ENCODE assay signal across 7 mouse cellular contexts in genomic region chr5:135867637-135868593, GRCm38 (mm10). TPM values are rescaled to one million over a fixed set of nuclear protein-coding genes. Genes with fewer than 3 reads are reported as not detected.
DNase-seq lines count a peak whose midpoint lies in the region; ATAC-seq lines count a peak whose summit lies in the region.

No protein-coding gene starts in this region.

- peak overlapping the region; percentile 39 for H3K4me3 ChIP-seq in embryonic facial prominence, embryonic 11.5 days (ENCODE audit: low read depth, low read length)
- H3K4me3 ChIP-seq in heart, embryonic 13.5 days, result peak overlapping the region; percentile 60
- peak overlapping the region; percentile 46 for H3K4me3 ChIP-seq in limb, embryonic 15.5 days

- peak overlapping the region; percentile 86 for H3K4me2 ChIP-seq in embryonic facial prominence, embryonic 11.5 days (ENCODE audit: low read depth, low read length)
- H3K4me2 ChIP-seq in heart, embryonic 13.5 days, result peak overlapping the region; percentile 90
- H3K4me2 ChIP-seq in limb, embryonic 15.5 days, result peak overlapping the region; percentile 95

- H3K4me1 ChIP-seq in embryonic facial prominence, embryonic 11.5 days (ENCODE audit: control insufficient read depth, insufficient read depth, low read length), result 0 out of 2 replicates have a peak, but pooled peaks cover 4% of the 10 kb centered on the region
- peaks cover 15% of the 10 kb centered on the region for H3K4me1 ChIP-seq in heart, embryonic 13.5 days
- peaks cover 19% of the 10 kb centered on the region for H3K4me1 ChIP-seq in limb, embryonic 15.5 days

- intact Hi-C loops in left cerebral cortex, postnatal 36 days (cut with DNase I), result no loop called here
- intact Hi-C loops in left cerebral cortex, postnatal 14 days (cut with DNase I), result no loop called here

- peak overlapping the region; percentile 53 for H3K9ac ChIP-seq in embryonic facial prominence, embryonic 11.5 days (replicated peaks; ENCODE audit: low read length)
- H3K9ac ChIP-seq in heart, embryonic 13.5 days, result peak overlapping the region; percentile 79
- H3K9ac ChIP-seq in limb, embryonic 15.5 days, result peak overlapping the region; percentile 42

- no peaks in the 10 kb centered on the region for H3K36me3 ChIP-seq in embryonic facial prominence, embryonic 11.5 days (replicated peaks; ENCODE audit: control insufficient read depth, insufficient read depth, low read depth, low read length)
- H3K36me3 ChIP-seq in heart, embryonic 13.5 days, result no peaks in the 10 kb centered on the region
- H3K36me3 ChIP-seq in limb, embryonic 15.5 days, result no peaks in the 10 kb centered on the region

- DNase-seq in left cerebral cortex, postnatal 36 days (ENCODE audit: low spot score in 2 of 2), result peak; percentile 60 to 80
- no peak for DNase-seq in left cerebral cortex, postnatal 14 days (ENCODE audit: low spot score in 2 of 2)
- peak; percentile 23 for DNase-seq in embryonic facial prominence, embryonic 11.5 days (ENCODE audit: low spot score)
- DNase-seq in right cerebral cortex, postnatal 25 days, result peak; percentile 71
- no peak for DNase-seq in layer of hippocampus, postnatal 14 days (ENCODE audit: low spot score in 2 of 2)

- peaks cover 38% of the 10 kb centered on the region for H3K27me3 ChIP-seq in embryonic facial prominence, embryonic 11.5 days (ENCODE audit: control insufficient read depth, insufficient read depth, low read length)
- H3K27me3 ChIP-seq in heart, embryonic 13.5 days (replicated peaks), result peaks cover 93% of the 10 kb centered on the region
- H3K27me3 ChIP-seq in limb, embryonic 15.5 days, result peaks cover 81% of the 10 kb centered on the region

- no peak for ATAC-seq in embryonic facial prominence, embryonic 11.5 days (replicated peaks; ENCODE audit: insufficient number of reproducible peaks, low FRiP score, low TSS enrichment, low read depth)
- ATAC-seq in heart, embryonic 13.5 days (ENCODE audit: extremely low read depth, insufficient number of reproducible peaks, low FRiP score, low TSS enrichment), result 0 out of 2 replicates have a peak, but pooled peaks have one; percentile 10
- ATAC-seq in limb, embryonic 15.5 days (ENCODE audit: insufficient number of reproducible peaks, low FRiP score, low TSS enrichment, low read depth), result no peak

- WGBS in embryonic facial prominence, embryonic 11.5 days, result under 1% methylated on average over 76 of the region's 89 CpGs
- WGBS in heart, embryonic 13.5 days, result under 1% methylated on average over 86 of the region's 89 CpGs
- WGBS in limb, embryonic 15.5 days, result 2% methylated on average over 61 of the region's 89 CpGs

- no peaks in the 10 kb centered on the region for H3K9me3 ChIP-seq in embryonic facial prominence, embryonic 11.5 days (replicated peaks; ENCODE audit: control insufficient read depth, low read length)
- no peaks in the 10 kb centered on the region for H3K9me3 ChIP-seq in heart, embryonic 13.5 days
- no peaks in the 10 kb centered on the region for H3K9me3 ChIP-seq in limb, embryonic 15.5 days

- no peak overlapping the region for H3K27ac ChIP-seq in embryonic facial prominence, embryonic 11.5 days (replicated peaks; ENCODE audit: low read depth, low read length)
- no peak overlapping the region for H3K27ac ChIP-seq in heart, embryonic 13.5 days (replicated peaks)
- H3K27ac ChIP-seq in limb, embryonic 15.5 days, result no peak overlapping the region

RNA-seq across cellular contexts. Expression of gene Hspb1, which starts 19.8 kb away (rescaled TPM):
- total RNA-seq in left cerebral cortex, postnatal 36 days (2021), result 10 to 100 TPM; 11.6 to 24.2 TPM
- total RNA-seq in left cerebral cortex, postnatal 14 days (2021), result 1 to 10 TPM; 6.9 to 9.4 TPM
- 27.3 and 38.2 TPM in 2 replicates for polyA plus RNA-seq in embryonic facial prominence, embryonic 11.5 days (2014; fragmentation: Nextera tagmentation; extraction: Ambion mirVana)
- 863 and 944 TPM in 2 replicates for polyA plus RNA-seq in heart, embryonic 13.5 days (2015; fragmentation: Nextera tagmentation; extraction: Ambion mirVana)
- 1,190 and 1,326 TPM in 2 replicates for polyA plus RNA-seq in limb, embryonic 15.5 days (2015; fragmentation: Nextera tagmentation; extraction: Ambion mirVana)
- total RNA-seq in layer of hippocampus, postnatal 14 days (2021), result 10 to 100 TPM in 1 of 2 experiments, 1 to 10 TPM in 1; 7.1 to 10.5 TPM

Comparison
In these comparisons a context has a peak if more than half of its experiments do, and no peak if none do; other contexts are left out.
1. DNase-seq: peak in left cerebral cortex, postnatal 36 days (2 of 2), embryonic facial prominence, embryonic 11.5 days (single experiment) and right cerebral cortex, postnatal 25 days (single experiment); none in left cerebral cortex, postnatal 14 days (0 of 2) and layer of hippocampus, postnatal 14 days (0 of 2).
2. Peak in every context shown above with its lines, with median percentiles within 50 percentile points of each other: H3K4me2 ChIP-seq, H3K4me3 ChIP-seq and H3K9ac ChIP-seq.